Mouse (Mus musculus) testis, adult 2 months (tissue): Measurements from ENCODE around the gene Foxp1.

Experiments
- CTCF ChIP-seq: fragments of 200-500 bp; IDR thresholded peaks from 2 replicates; pipeline ENCODE4 v1.5.1; 2012; ENCODE audit warnings: low read depth, mild to moderate bottlenecking, inconsistent platforms, low read length, moderate library complexity; ENCODE audit not compliant: control insufficient read depth, insufficient read depth, insufficient replicate concordance
- POLR2A ChIP-seq: fragments of 200-500 bp; IDR thresholded peaks from 2 replicates; pipeline ENCODE4 v1.6.1; 2012; ENCODE audit warnings: low read depth, mild to moderate bottlenecking, inconsistent platforms, low read length, moderate library complexity; ENCODE audit not compliant: control insufficient read depth

DNA sequence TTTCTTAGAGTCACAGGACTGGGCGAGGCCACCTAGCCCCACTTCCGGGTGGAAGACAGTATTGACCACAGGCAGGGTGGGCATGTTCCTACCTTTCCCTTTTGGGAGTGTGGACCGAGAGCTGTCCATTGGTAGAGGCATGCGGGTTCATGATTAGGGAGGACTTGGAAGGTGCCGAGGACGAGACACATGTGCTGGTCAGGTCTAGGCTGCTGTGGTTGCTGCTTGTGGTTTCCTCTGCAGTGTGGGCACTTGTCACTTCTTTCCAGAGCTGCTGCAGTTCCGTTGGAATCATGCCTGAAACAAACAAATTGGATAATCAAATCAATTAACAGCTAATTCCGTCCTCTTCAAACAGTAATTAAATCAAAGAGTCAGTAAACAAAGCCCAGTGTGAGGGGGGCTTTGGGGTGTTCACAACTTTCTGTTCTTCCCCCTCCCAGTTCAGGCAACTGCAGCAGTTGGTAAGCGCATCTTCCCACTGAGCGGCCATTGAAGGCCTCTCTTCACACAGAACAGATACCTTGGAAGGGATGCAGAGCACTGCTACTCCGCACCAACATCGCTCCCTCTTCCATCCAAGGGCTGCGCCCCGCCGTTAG lies 519.3 kb downstream of the Foxp1 start:
- TF ChIP-seq CTCF: no peak
- TF ChIP-seq POLR2A: no peak
